Mouse (Mus musculus) layer of hippocampus, postnatal 25 days (tissue): Measurements from ENCODE around the gene Tyw3. TPM values are rescaled to one million over a fixed set of nuclear protein-coding genes. Genes with fewer than 3 reads are reported as not detected.

Source experiments
- DNase-seq, 2 experiments: peaks; one replicate each; pipeline ENCODE4 v3.0.0; 2022; ENCODE audit warnings: mixed read lengths in 2 of 2, low spot score in 1 of 2; ENCODE audit errors: extremely low spot score in 1 of 2
- total RNA-seq, 2 experiments: library from RNA; stranded (reverse); gene quantifications; 2 replicates each; pipeline ENCODE4 v1.2.3; 2021

Tyw3 gene
- total RNA-seq, 2 experiments from 2014 or later: 12.8 to 14.3 TPM

DNA sequence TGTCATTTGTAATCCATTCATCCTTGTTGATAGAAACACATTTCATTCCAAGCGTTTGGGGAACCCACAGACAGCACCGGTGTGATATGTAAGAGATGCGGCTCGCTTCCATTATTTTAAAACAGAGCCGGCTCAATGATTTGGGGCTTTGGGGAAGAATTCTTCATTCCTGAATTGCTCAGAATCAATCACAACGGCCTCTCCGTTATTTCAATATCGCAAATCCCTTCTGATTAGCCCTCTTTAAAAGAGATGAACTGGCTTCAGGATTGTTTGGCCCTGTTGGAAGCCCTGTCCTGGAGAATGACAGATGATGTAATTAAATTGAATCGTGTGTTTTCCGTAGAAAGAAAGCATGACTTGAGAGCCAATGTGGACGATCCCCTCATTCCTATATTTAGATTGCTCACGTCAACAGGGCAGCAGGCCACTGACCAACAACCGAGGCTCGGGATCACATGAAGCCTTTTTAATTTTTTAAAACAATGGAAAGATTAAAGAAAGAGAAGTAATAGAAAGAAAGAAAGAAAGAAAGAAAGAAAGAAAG, 26.8 kb downstream of the Tyw3 start:
- no peak for DNase-seq

DNA sequence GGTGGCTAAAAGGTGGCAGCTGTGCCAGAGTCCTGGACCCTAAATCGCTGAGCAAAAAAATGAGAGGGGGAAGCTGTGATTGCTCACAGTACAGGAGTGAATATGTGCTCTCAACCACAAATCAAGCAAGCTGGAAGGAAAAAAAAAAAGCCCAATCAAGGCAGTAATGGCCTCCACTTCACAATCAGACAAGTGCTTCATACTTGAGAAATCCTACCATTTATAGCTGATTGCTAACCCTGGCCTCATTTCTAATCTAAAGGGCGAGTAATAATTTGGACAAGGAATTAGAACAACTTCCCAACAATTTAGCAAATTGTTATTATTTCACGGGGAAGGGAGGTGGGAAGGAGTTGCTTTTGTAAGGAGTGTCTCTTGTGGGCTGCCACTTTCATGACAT, 31.5 kb downstream of the Tyw3 start:
- no peak for DNase-seq

- no peak for DNase-seq
These were observed 34.7 kb downstream of the Tyw3 start for GRCm38 (mm10) chr3:154562192-154562591.

DNA sequence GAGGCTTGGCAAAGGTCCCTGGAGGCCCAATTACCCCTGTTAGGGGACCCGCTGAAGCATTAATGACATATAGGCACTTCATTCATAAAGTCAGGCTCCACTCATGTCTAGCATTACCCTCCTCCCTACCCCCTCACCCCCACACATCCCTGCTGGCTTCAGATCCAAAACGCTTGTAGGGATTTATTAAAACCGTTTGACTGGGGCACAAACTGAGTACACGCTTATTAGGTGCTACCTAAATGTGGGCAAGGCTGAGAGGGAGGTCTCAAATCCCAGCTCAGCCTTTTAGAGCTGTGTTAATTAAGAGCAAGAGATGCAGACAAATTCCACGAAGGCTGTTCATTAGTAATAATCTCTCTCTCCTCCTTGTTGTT, 45.9 kb downstream of the Tyw3 start:
- DNase-seq: no peak

GRCm38 (mm10) chr3:154550326-154551034, 46.4 kb downstream of the Tyw3 start:
- no peak for DNase-seq

DNA sequence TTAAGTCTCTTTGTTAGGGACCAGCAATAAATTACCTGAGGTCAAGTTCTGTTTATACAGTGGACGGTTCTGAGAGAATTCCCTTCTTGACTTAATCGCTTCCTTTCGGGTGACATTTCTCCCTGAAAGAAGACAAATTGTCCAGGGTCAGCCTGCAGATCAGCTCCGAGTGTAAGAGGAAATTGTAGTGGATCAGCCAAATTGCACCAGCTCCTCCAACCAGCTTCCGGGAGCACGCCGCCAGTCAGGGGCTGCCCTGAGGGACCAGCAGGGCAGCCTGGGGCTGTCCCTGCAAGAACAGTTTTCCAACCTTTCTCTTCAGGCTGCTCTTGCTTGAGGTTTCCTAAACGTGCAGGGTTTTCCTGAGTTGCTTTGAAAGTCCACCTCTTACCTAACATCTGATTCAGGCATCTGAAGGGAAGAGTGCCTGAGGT, 48.0 kb downstream of the Tyw3 start:
- no peak for DNase-seq

DNA sequence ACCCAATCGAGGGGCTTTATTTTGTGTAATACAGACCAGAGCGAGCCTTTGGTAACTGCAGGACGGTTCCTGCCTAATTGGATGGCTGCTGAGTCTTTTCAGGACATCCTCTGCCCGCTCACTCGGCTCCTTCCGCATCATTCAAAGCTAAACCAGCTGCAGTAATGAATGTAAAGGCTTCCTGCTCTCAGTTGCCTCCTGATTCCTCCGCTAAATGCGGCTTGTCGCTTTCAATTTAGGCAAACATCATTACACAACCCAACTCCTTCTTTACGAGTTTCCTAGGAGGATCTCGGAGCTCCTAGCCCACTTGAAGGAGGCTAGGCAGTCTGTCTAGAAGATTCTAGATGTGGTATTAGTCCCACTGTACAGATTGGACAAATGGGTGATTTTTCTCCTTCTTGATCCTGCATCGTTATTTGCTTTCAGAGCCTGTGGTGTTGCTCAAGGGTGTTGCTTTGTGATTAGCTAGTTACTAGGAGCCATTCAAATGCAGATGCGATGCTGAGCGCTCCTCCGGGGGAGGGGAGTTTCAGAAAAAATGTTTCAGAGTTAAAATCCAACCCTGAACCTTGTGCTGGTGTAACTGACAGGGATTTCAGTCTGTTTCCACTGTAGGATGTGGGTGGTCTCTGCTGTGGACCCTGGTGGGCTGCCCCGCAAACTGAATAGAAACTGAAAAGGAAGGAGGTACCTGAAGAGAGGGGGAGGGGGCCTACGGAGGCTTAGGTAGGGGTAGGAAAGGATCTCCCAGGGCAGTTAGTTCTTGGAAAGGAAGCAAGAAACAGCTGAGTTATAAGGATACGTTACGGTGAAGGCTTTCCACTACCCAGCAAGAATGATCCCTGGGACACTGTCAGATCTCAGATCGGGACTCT, 49.1 kb downstream of the Tyw3 start:
- no peak for DNase-seq

DNA sequence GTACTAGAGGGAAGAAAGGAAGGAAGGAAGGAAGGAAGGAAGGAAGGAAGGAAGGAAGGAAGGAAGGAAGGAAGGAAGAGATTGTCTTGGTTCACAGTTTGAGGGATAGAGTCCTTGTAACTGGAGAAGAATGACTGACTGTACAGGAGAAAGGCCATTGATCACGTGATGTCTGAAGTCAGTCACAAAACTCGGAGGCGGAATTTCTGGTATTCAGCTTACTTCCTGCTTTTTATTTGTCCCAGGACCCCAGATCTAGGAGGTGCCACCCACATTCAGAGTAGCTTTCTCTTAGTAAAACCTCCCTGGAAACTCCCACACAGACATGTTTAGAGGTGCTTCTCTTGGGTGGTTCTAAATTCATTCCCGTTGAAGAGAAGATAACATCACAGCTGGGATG, 50.7 kb downstream of the Tyw3 start:
- DNase-seq: no peak

GRCm38 (mm10) chr3:154540086-154540911, 56.6 kb downstream of the Tyw3 start:
- no peak for DNase-seq

- DNase-seq: no peak
These were observed 60.8 kb downstream of the Tyw3 start for GRCm38 (mm10) chr3:154536134-154536533.

DNA sequence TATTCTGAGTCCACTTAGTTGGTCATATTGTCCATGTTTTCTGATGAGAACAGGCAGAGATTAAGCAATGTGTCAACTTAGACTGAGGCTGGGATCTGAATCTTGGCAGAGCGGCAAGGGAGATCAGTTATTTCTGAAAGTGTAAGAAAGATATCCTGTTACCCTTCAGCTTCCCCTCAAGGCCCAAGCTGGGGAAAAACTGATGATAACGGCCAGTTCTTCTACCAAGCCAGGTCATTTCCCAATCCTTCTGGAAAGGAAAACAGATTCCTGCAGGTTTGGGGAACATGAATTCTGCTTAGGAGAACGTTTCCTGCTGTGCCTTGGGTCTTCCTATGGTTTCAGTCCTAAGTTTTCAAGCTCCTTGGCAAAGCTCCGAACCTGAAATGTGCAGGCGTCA, 63.7 kb downstream of the Tyw3 start:
- DNase-seq: no peak

GRCm38 (mm10) chr3:154528973-154529372, 67.9 kb downstream of the Tyw3 start:
- DNase-seq: no peak

- DNase-seq: no peak
These were observed 70.3 kb downstream of the Tyw3 start for GRCm38 (mm10) chr3:154526610-154527009.

Other genes starting within 250 kb of the Tyw3 start
- gene Cryz, start 393 bp downstream of the Tyw3 start, total RNA-seq: 10 to 100 TPM; 16.8 to 21.7 TPM
- gene Erich3, start 66.8 kb upstream of the Tyw3 start, total RNA-seq: 1 to 10 TPM; 5.0 to 6.6 TPM